Mouse (Mus musculus): ENCODE data around the gene Rdh9.

GRCm38 (mm10) chr10:127800891-127801290 lies 24.7 kb downstream of the Rdh9 start, which contains the start of gene Rdh16:
- TF ChIP-seq GATA1 (IDR thresholded peaks at IDR 0.05; ENCODE audit: low read length): no peak
- TF ChIP-seq TAL1 (IDR thresholded peaks at IDR 0.05; ENCODE audit: low read length): no peak
